Mouse (Mus musculus): Measurements from ENCODE around the gene Cc2d2a. TPM values are rescaled to one million over a fixed set of nuclear protein-coding genes. Genes with fewer than 3 reads are reported as not detected.

The Cc2d2a gene
- polyA plus RNA-seq, 1 experiment: not detected

DNA sequence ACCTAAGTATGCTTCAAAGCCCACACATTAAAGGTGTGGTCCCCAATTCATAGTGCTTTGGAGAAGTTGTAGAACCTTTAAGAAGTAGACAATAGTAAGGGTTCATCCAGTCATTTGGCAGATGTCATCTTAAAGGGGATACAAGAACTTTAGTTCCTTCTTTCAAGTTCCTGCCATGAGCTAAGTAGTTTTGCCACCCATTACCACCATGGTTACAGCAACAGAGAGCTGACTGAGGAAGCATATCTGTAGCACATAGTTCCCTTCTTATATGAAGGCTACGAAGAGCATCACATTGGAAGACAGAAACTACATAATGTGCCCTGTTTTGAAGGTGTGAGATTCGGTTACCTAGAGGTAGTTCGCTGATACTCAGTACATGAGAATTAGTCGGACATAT lies 124.5 kb downstream of the Cc2d2a start:
- Histone ChIP-seq H3K4me1 (ENCODE audit: control insufficient read depth) (peaks cover 8% of the 10 kb centered on the region), H3K4me3 (replicated peaks) (no peak overlapping the region), H3K36me3 (ENCODE audit: control insufficient read depth) (no peaks in the 10 kb centered on the region), H3K27me3 (ENCODE audit: control insufficient read depth) (no peaks in the 10 kb centered on the region; the same call in 1 of the 2 replicates), H3K9me3 (ENCODE audit: control insufficient read depth, low read length) (no peaks in the 10 kb centered on the region)
- TF ChIP-seq GATA1 (IDR thresholded peaks at IDR 0.05; ENCODE audit: low read length) (no peak), TAL1 (IDR thresholded peaks at IDR 0.05; ENCODE audit: low read length) (no peak)

DNA sequence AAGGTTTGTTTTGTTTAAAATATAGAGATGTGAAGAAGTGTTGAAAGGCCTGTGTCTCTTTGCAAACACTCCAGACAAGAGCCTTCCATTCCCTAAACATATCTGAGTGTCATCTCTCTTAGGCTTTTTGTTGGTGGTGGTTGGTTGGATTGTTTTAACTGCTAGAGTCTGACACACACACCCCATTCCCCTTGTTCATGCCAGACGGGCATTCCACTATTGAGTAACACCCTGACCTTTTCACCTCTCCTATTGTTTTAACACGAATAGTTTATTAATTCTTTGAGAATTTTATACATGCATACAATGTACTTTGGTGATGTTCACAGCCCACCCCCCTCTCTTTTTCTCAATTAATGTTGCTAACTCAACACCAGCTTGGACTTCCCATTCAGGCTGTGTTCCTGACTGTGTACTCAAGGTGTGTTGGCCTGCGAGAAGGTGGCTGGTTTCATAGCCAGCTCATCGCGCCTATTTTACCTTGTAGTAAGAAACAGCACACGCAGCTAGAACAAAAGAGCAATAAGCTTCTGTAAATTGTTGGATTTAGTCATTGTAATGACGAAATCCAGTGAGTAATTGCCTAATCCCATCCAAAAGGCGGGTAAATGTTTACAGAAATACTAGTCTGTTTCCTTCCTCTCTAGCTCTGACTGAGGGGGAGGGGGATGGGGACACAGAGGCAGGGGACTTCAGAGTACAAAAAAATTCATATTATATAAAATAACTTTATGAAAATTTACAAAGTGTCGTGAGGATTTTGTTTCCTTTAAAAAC lies 126.0 kb downstream of the Cc2d2a start:
- no peak for TF ChIP-seq TAL1 (IDR thresholded peaks at IDR 0.05; ENCODE audit: low read length)
- TF ChIP-seq GATA1 (IDR thresholded peaks at IDR 0.05; ENCODE audit: low read length): no peak
- Histone ChIP-seq H3K36me3 (ENCODE audit: control insufficient read depth) (no peaks in the 10 kb centered on the region), H3K9me3 (ENCODE audit: control insufficient read depth, low read length) (no peaks in the 10 kb centered on the region), H3K4me1 (ENCODE audit: control insufficient read depth) (peaks cover 2% of the 10 kb centered on the region; the same call in 1 of the 2 replicates), H3K4me3 (replicated peaks) (no peak overlapping the region), H3K27me3 (ENCODE audit: control insufficient read depth) (no peaks in the 10 kb centered on the region; the same call in 1 of the 2 replicates)

Other genes with a start within 250 kb of the Cc2d2a start
- gene C1qtnf7, start 146.8 kb upstream of the Cc2d2a start, polyA plus RNA-seq (2012): not detected in 2 replicates
- gene Bst1, start 156.5 kb downstream of the Cc2d2a start, polyA plus RNA-seq (2012): not detected in 2 replicates
- 0.15 and 0.27 TPM in 2 replicates for gene Fbxl5, start 159.3 kb downstream of the Cc2d2a start, polyA plus RNA-seq (2012)
- 0.01 TPM in 1 of 2 replicates, not detected in the other for gene Cd38, start 206.2 kb downstream of the Cc2d2a start, polyA plus RNA-seq (2012)

Data from erythroblast, embryonic 14.5 days (primary cell).